Mouse (Mus musculus) heart, postnatal 14 days (tissue): ENCODE data around the gene Tfip11. TPM values are rescaled to one million over a fixed set of nuclear protein-coding genes. Genes with fewer than 3 reads are reported as not detected.

Source experiments
- DNase-seq, 2 experiments: peaks; one replicate each; pipeline ENCODE4 v3.0.0; 2021 to 2022
- intact Hi-C: fragments of 180-260 bp; cut with DNase I; formaldehyde crosslinking; loops from one replicate; pipeline ENCODE4 v1.15.1; 2025
- total RNA-seq, 2 experiments: library from RNA; stranded (reverse); gene quantifications; 2 replicates each; pipeline ENCODE4 v1.2.3; 2021

Tfip11 gene
- total RNA-seq, 2 experiments from 2014 or later = 18.8 to 19.5 TPM

GRCm38 (mm10) chr5:112384805-112385472, 58.8 kb downstream of the Tfip11 start:
- intact Hi-C loops = no loop called here
- no peak for DNase-seq

- DNase-seq = no peak
- intact Hi-C loops = no loop called here
Measured at GRCm38 (mm10) chr5:112385973-112386372, 59.8 kb downstream of the Tfip11 start.

Other genes with a start within 250 kb of the Tfip11 start
- gene Cryba4, start 73.8 kb upstream of the Tfip11 start, total RNA-seq = 1 to 10 TPM; 7.2 to 7.8 TPM
- gene Crybb1, start 70.5 kb upstream of the Tfip11 start, total RNA-seq = 1 to 10 TPM; 1.4 to 1.9 TPM
- 10 to 100 TPM; 50.6 to 55.5 TPM for gene Tpst2, start 49.7 kb upstream of the Tfip11 start, total RNA-seq
- gene Srrd, start 16.7 kb downstream of the Tfip11 start, total RNA-seq = 1 to 10 TPM; 8.4 to 9.4 TPM
- 10 to 100 TPM; 14.6 to 15.9 TPM for gene Hps4, start 16.7 kb downstream of the Tfip11 start, total RNA-seq
- gene Gm6583, start 29.7 kb downstream of the Tfip11 start, total RNA-seq = under 1 TPM in 1 of 2 experiments, not detected in 1; 0.10 TPM
- under 1 TPM; 0.55 to 0.80 TPM for gene Asphd2, start 68.5 kb downstream of the Tfip11 start, total RNA-seq
- gene Gm6588, start 123.1 kb downstream of the Tfip11 start, total RNA-seq = not detected